Mouse (Mus musculus) large intestine, adult 2 months (tissue): Measurements from ENCODE around the gene Gm973. TPM values are rescaled to one million over a fixed set of nuclear protein-coding genes. Genes with fewer than 3 reads are reported as not detected.

Experiments used
- DNase-seq: peaks from one replicate; pipeline ENCODE4 v3.0.0-alpha.2; 2012; ENCODE audit warnings: low read depth, low spot score
- WGBS: fragments of 180-500 bp; shearing (Covaris S2); methylation state at CpG from one replicate; pipeline ENCODE4 v1.1.7; 2018; 5-methylcytosine and 5-hydroxymethylcytosine counted together
- polyA plus RNA-seq: library from polyadenylated mRNA; depleted of rRNA; stranded (reverse); fragments of >200 nt; gene quantifications from 2 replicates; pipeline ENCODE4 v1.2.3, GENCODE M21; 2012; rRNA removed

Gene Gm973
- polyA plus RNA-seq, 1 experiment = 0.11 TPM

DNA sequence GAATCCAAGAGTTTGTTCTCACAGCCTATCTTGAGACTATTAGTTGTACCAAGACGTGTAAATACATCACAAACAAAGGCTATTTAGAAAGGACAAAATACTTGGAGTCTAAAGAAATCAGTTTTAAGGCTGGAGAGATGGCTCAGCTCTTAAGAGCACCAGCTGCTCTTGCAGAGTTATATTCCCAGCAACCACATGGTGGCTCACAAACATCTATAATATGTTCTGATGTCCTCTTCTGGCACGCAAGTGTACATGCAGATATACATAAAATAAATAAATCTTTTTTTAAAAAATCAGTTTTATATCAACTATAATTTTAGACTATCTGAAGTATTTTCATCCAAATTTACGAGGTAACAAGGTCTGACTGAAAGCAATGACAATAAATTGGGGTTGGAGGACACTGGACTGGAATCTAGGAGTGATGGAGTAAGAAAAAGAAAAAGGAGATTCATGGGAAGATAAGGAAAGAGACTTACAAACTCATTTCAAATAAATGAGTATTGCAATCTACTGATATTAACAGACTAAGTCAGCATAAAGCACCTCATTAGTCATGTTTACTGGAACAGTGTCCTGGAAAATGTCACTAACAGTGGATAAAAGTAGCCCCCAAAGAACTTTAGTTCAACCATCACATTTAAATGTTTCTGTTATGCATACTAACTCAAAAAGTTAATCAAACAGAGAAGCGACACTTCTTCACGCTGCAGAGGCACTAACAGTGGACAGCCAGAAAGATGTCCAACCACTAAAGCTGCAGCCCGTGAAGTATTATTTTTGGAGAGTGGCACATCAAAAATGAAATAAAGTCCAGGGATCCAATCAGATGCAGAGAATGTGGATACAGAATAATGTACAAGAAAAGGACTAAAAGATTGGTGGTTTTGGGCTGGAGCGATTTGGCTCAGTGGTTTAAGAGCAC, 140.4 kb downstream of the Gm973 start:
- WGBS = 71% methylated on average over 7 of the region's 7 CpGs
- no peak for DNase-seq

DNA sequence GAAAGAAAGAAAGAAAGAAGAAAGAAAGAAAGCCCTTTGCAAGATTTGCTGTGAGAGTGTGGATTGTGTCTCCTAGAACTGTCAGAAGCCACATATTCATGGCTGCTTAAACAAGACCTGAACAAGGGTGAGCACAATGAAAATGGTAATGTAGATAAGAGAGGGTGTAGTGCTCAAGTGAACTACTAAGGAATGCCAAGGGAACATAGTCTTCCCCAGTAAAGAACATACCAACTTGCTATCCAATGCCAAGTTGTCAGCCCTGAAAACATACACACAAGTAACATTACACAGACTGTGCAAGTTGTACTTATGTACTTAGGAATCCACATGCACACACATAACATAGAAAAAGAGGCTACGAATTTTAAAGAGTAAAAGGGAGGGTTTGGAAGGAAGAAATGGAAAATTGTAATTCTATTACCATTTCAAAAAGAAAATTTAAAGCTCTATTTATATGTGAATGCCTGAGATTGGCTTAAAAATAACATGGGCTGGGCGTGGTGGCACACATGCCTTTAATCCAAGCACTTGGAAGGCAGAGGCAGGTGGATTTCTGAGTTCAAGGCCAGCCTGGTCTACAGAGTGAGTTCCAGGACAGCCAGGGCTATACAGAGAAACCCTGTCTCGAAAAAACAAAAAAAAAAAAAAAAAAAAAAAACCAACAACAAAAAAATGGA, 147.5 kb downstream of the Gm973 start:
- no peak for DNase-seq
- WGBS = 76% methylated on average over 3 of the region's 3 CpGs

DNA sequence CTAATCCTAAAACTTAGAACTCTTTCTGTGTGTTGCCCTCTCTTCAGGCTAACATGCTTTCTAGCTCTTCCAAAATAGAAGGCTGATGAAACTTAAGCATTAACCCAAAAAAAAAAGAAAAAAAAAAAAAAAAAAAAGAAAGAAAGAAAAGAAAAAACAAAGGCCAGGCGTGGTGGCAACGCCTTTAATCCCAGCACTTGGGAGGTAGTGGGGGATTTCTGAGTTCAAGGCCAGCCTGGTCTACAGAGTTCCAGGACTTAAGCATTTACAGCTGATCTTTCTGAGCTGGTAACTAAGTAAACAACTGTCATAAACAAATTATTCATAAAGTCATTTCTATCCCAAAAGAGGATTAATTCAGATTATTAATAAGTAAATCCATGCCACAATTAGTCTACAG, 152.8 kb downstream of the Gm973 start:
- WGBS = 49% methylated on average over 2 of the region's 2 CpGs
- DNase-seq = no peak

DNA sequence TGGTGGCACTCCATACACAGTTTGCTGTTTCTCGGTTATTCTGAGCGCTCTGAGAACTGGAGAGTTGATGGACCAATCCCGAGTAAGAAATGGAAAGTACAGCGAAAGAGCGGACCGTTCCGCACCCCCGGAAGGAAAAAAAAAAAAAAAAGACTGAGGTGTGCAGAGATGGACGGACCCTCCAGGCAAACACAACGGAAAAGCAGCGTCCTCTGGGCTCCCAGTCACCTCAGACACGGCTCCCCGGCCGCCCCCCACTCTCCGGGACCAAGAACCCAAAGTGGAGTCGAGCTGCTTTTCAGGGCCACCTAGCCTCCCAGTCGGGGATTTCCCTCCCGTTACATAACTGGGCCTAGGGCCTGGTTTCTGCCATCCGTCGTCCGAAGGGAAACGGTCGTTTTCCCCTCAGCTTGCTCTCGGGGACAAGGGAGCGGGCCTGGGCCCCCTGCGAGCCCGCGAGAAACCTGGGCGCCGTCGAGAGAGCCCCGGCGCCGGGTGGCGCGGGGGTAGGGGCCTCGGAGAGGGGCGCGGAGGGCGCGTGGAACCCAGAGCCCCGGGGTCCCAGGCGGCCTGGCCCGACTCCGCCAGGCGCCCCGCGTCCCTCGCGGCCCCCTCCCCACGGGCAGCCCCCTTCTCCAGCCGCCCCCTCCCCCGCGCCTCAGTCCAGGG, 154.0 kb downstream of the Gm973 start:
- under 1% methylated on average over 52 of the region's 54 CpGs for WGBS
- DNase-seq = no peak

DNA sequence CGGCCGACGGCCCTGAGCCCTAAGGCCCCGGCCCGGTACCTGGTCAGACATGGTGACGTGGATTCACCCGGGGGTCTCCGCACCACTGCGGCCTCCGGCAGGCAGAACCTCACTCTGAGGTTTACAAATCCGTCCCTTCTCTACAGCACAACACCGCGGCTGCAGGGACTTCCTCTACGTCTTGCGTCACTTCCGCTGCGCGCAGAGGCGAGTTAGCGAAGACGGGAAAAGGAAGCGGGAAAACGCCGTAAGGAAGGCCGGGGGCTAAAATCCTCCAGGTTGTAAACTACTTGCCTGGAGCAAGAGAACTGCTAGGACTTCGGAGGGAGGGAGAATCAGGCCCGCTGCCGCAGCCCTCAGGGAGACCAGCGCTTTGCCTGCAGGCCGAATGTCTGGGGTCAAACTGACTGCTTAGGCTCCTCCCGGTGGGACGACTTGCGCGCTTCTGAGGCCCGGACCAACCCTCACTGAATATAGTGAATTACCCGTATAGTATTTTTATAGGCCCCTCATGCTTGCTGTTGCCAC, 154.6 kb downstream of the Gm973 start, which contains the start of gene Sumo1:
Sumo1 (minus strand) TSS at position 194 of the 528 bp plus-strand sequence.
- peak; percentile 88 for DNase-seq

DNA sequence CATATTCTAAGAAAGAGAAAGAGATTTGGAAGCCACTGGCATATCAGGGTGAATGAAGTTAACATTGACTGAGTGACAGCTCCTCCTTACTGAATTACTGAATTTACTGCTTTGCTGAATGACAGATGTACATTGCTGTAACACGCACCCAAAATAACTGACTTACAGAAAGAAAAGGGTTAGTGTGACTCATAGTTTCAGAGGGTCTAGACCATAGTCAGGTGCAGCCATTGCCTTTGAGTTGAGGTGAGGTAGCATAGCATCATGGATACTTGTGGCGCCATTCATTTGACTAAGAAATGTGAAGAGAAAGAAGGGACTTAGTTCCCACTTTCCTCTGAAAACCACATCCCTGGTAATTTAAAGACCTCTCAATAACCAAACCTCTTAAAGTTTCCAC, 157.6 kb downstream of the Gm973 start:
- DNase-seq = no peak
- 97% methylated on average over 2 of the region's 2 CpGs for WGBS

More for the DNA sequence above, 154.6 kb downstream of the Gm973 start, which contains the start of gene Sumo1:
- WGBS = 1% methylated on average over 36 of the region's 36 CpGs

DNA sequence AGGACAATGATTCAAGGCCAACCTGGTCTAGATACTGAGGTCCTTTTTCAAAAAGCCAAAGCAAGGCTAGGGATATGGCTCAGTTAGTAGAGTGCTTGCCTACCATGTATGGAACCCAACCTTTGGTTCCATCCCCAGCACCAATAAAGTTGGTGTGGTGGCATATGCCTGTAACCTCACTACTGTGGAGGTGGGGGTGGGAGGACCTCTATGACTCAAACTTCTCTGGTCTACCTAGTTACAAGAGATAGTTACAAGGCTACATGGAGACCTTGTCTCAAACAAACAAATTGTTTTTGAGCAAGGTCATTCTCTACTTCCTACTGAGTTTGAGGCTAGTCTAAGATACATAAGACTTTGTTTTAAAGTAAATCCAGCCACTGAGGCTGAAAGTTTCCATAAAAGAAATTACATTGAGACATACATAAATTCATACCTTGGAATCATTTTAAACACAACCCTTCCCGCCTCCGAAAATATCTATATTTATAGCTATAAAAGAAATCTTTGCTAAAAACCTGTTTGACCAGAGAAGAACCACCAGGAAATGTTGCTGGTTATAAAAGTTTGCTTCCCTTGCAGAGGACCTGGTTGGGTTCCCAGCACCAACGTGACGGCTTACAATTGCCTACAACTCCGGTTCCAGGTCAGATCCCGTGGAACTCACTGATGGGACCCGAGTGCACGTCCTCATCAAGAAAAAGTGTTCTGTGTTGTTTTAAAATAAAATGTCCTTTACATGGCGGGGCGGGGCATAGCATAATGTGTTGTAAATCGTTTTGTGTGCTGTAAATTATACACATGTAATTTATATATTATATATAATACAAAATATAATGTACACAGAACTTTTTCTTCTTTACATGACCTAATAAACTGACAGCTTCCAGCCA, 168.1 kb downstream of the Gm973 start:
- no peak for DNase-seq

DNA sequence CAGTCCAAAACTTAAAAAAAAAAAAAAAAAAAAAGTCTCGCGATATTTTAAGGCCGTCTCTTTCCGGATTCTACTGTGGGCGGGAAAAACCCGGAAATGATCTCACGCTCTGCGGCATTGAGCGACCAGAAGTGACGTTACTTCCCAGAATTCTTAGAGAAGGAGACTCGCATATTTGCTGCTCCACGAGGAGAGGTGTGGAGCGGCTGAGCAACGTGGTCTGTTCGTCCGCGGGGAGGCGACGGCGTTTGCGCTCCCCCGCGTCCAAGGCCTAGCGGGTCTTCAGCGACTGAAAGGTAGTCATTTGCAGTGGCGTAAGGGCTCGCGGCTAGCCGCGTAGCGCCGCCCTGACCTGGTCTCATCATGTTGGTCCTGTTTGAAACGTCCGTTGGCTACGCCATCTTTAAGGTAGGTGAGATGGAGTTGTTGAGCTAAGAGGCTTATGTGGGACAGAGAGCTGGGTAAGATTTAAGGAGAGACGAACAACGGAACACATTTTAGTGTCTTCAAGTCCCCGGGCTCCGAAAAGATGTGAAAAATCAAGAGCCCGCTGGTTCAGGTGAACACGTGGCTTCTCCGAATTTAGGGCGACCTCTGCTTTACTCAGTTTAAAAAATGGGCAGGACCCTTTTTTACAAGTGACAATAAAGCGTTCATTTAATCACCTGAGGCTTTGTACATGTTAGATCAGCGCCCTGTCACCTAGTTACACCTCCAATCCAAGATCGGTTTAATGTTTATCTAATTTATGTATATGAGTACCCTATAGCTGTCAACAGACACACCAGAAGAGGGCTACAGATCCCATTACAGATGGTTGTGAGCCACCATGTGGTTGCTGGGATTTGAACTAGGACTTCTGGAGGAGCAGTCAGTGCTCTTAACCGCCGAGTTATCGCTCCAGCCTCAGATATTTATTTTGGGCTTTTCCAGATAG, 169.0 kb downstream of the Gm973 start, which contains the start of gene Nop58:
Nop58 (plus strand) TSS at position 153 of the 937 bp plus-strand sequence.
- WGBS = under 1% methylated on average over 49 of the region's 49 CpGs
- DNase-seq = peak; percentile 92

More for the DNA sequence above, 168.1 kb downstream of the Gm973 start:
- WGBS = 3% methylated on average over 11 of the region's 11 CpGs

Other genes starting within 250 kb of the Gm973 start
- gene Fzd7, start 33.8 kb upstream of the Gm973 start, polyA plus RNA-seq = 4.1 and 8.5 TPM in 2 replicates
- gene Sumo1, start 154.6 kb downstream of the Gm973 start, polyA plus RNA-seq = 18.2 and 21.3 TPM in 2 replicates
- gene Nop58, start 168.7 kb downstream of the Gm973 start, polyA plus RNA-seq = 12.0 and 15.5 TPM in 2 replicates
- 1.9 and 3.7 TPM in 2 replicates for gene Bmpr2, start 247.1 kb downstream of the Gm973 start, polyA plus RNA-seq